18 mouse cellular contexts compared by ENCODE assay signal in genomic region chr1:87086196-87086595, GRCm38 (mm10). TPM values are rescaled to one million over a fixed set of nuclear protein-coding genes. Genes with fewer than 3 reads are reported as not detected.
"Had no signal": no experiment of that assay in that cellular context is flagged by ENCODE, and none has a peak within 500 bp of the region (broad histone marks: within the 10 kb centered on the region; RNA-seq: fewer than 3 reads in every experiment).

No protein-coding gene starts in this region.

- ATAC-seq: intestine, embryonic 15.5 days; liver, embryonic 12.5 days; midbrain, embryonic 13.5 days had no signal

- H3K4me2 ChIP-seq: intestine, embryonic 15.5 days; limb, embryonic 13.5 days; liver, embryonic 12.5 days; lung, embryonic 15.5 days; midbrain, embryonic 13.5 days had no signal

- H3K27ac ChIP-seq: intestine, embryonic 15.5 days; kidney, postnatal 0 days; layer of hippocampus, adult 2 months; limb, embryonic 13.5 days; liver, embryonic 12.5 days; lung, embryonic 15.5 days; midbrain, embryonic 13.5 days; stomach, postnatal 0 days had no signal

- H3K36me3 ChIP-seq: intestine, embryonic 15.5 days; limb, embryonic 13.5 days; liver, embryonic 12.5 days; lung, embryonic 15.5 days; midbrain, embryonic 13.5 days had no signal

- H3K9ac ChIP-seq: intestine, embryonic 15.5 days; limb, embryonic 13.5 days; liver, embryonic 12.5 days; lung, embryonic 15.5 days; midbrain, embryonic 13.5 days had no signal

- H3K4me1 ChIP-seq: intestine, embryonic 15.5 days; limb, embryonic 13.5 days; liver, embryonic 12.5 days; lung, embryonic 15.5 days; midbrain, embryonic 13.5 days had no signal

- H3K9me3 ChIP-seq: intestine, embryonic 15.5 days; limb, embryonic 13.5 days; liver, embryonic 12.5 days; lung, embryonic 15.5 days; midbrain, embryonic 13.5 days had no signal

- H3K27me3 ChIP-seq: intestine, embryonic 15.5 days; limb, embryonic 13.5 days; liver, embryonic 12.5 days; lung, embryonic 15.5 days; midbrain, embryonic 13.5 days had no signal

- H3K4me3 ChIP-seq: intestine, embryonic 15.5 days; layer of hippocampus, adult 2 months; limb, embryonic 13.5 days; liver, embryonic 12.5 days; lung, embryonic 15.5 days; midbrain, embryonic 13.5 days had no signal

- DNase-seq: kidney, adult 8-10 months; kidney, postnatal 4 days; left cerebral cortex, postnatal 4 days; right cerebral cortex, postnatal 25 days; thymus, postnatal 4 days had no signal

RNA-seq across cellular contexts. Expression of gene Alppl2, which starts 3.5 kb away (rescaled TPM):
- total RNA-seq: layer of hippocampus, adult 2 months; layer of hippocampus, postnatal 10 days; left cerebral cortex, postnatal 4 days; megakaryocyte-erythroid progenitor cell, adult 5-6 weeks; midbrain, postnatal 0 days had no signal
- polyA plus RNA-seq: intestine, embryonic 15.5 days; kidney, postnatal 0 days; limb, embryonic 13.5 days; liver, embryonic 12.5 days; liver, embryonic 16.5 days; lung, embryonic 15.5 days; midbrain, embryonic 13.5 days; midbrain, postnatal 0 days; neural tube, embryonic 14.5 days; stomach, postnatal 0 days had no signal

RNA-seq across cellular contexts. Expression of gene Alpi, which starts 15.2 kb away (rescaled TPM):
- total RNA-seq: layer of hippocampus, postnatal 10 days; left cerebral cortex, postnatal 4 days; megakaryocyte-erythroid progenitor cell, adult 5-6 weeks had no signal
- polyA plus RNA-seq: kidney, postnatal 0 days; liver, embryonic 12.5 days; midbrain, embryonic 13.5 days; midbrain, postnatal 0 days; neural tube, embryonic 14.5 days had no signal

RNA-seq across cellular contexts. Expression of gene Akp3, which starts 38.6 kb away (rescaled TPM):
- total RNA-seq: layer of hippocampus, adult 2 months; layer of hippocampus, postnatal 10 days; left cerebral cortex, postnatal 4 days; megakaryocyte-erythroid progenitor cell, adult 5-6 weeks had no signal
- polyA plus RNA-seq: kidney, postnatal 0 days; limb, embryonic 13.5 days; liver, embryonic 12.5 days; liver, embryonic 16.5 days; lung, embryonic 15.5 days; midbrain, embryonic 13.5 days; midbrain, postnatal 0 days; neural tube, embryonic 14.5 days had no signal
